Mouse (Mus musculus) brown adipose tissue, adult 24 weeks (tissue): ENCODE measurements around the gene Nfyb. TPM values are rescaled to one million over a fixed set of nuclear protein-coding genes. Genes with fewer than 3 reads are reported as not detected.

ENCODE experiments used
- H3K27ac ChIP-seq: fragments of 200-500 bp; replicated peaks from 2 replicates; pipeline ENCODE4 v1.5.1; 2012; ENCODE audit warnings: low read depth, mild to moderate bottlenecking, low read length
- H3K4me1 ChIP-seq: fragments of 200-500 bp; 2 replicates; pipeline ENCODE4 v1.6.1; 2012; ENCODE audit warnings: low read length, mixed read lengths; ENCODE audit not compliant: control insufficient read depth, insufficient read depth, insufficient read length
- H3K4me3 ChIP-seq: fragments of 200-500 bp; 2 replicates; pipeline ENCODE4 v1.5.1; 2012; ENCODE audit warnings: low read depth, mild to moderate bottlenecking, low read length, moderate library complexity; ENCODE audit not compliant: insufficient read depth
- polyA plus RNA-seq: library from polyadenylated mRNA; stranded (reverse); fragments of >200 nt; gene quantifications from 2 replicates; pipeline ENCODE4 v1.2.4, GENCODE M21; 2012; ENCODE audit not compliant: missing spikeins, insufficient read depth, insufficient read length

The Nfyb gene
- polyA plus RNA-seq, 1 experiment: 10.9 TPM

- peaks cover 11% of the 10 kb centered on the region for H3K4me1 ChIP-seq
These were observed 925 bp downstream of the Nfyb start for GRCm38 (mm10) chr10:82762756-82763681.

DNA sequence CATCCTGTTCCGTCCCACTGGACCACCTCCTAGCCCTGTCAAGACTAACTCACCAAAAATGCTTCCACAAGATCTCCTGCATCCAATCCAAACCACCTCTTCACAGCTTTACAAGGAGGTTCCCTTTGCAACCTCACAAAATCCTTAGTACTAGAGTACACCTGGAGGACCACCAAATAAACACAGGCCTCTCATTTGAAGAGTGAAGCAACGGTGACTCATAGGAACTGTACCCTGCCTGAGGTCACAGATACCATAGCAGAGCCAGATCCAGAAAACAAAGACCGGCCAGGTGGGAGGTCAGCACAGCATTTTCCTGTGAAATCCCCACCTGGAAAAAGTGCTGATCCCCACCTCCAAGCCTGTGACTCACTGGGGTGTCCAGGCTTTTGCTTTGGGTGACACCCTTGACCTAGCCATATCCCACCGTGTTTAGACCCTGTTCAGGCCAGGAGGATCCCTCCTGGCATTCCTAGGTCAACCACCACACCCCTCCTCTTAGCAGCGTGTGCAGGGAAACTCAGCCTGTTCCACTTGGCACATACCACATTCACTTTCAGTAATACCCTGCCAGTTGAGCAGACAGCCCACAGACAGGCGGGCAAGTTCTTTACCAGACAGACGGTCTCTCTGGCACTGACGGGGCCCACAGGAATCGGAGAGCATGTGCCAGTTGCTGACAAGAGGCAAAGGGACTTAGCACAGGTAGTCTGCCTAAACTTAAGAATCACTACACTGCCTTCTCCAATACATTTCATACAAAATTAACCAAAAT is 2.7 kb downstream of the Nfyb start:
- H3K4me1 ChIP-seq: peaks cover 11% of the 10 kb centered on the region
- H3K4me3 ChIP-seq: no peak overlapping the region
- H3K27ac ChIP-seq: no peak overlapping the region

More at GRCm38 (mm10) chr10:82762756-82763681, 925 bp downstream of the Nfyb start:
- peak overlapping the region; percentile 20; the same call in 1 of the 2 replicates for H3K27ac ChIP-seq
- H3K4me3 ChIP-seq: peak overlapping the region; percentile 70

DNA sequence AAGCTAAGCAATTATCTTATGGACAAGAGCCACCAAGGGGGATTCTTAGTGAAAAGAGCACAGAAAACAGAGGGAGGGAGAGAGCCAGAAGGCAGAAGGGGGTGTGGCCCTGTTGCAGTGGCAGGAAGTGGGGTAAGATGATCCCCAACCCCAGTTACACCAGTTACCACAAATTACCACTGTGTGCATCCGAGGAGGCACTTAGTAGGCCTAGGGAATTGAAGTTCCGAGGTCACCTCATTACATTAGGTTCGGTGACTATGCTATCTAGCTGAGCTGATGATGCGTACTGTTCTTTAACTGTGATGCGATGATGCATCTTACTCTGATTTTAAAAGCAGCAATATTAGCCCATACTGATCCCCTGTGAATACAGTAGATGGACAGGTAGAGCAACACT is 4.2 kb downstream of the Nfyb start:
- no peak overlapping the region for H3K27ac ChIP-seq
- no peak overlapping the region for H3K4me3 ChIP-seq
- peaks cover 11% of the 10 kb centered on the region for H3K4me1 ChIP-seq

- Histone ChIP-seq H3K27ac (no peak overlapping the region), H3K4me3 (no peak overlapping the region), H3K4me1 (peaks cover 11% of the 10 kb centered on the region)
These were observed 5.1 kb downstream of the Nfyb start for GRCm38 (mm10) chr10:82758878-82759277.

GRCm38 (mm10) chr10:82758368-82758767 is 5.6 kb downstream of the Nfyb start:
- Histone ChIP-seq H3K4me1 (peaks cover 11% of the 10 kb centered on the region), H3K4me3 (no peak overlapping the region), H3K27ac (no peak overlapping the region)

DNA sequence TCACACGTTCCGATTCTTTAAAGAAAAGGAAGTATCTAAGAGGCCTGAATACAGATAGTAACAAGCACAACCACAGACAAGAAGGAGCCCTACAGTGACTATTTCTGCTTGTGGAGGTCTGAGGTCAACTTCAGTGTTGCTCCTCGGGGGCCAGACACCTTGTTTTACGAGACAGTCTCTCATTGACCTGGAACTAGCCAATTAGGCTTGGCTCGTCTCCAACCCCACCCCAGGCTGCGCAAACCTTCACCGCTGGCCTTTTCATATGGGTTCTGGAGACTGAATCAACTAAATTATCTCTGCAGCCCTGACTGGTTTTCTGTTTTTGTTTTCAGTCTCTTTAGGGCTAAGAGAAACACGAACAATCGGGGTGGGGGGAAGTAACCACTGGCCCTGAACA is 6.6 kb downstream of the Nfyb start:
- H3K4me3 ChIP-seq: no peak overlapping the region
- peaks cover 10% of the 10 kb centered on the region for H3K4me1 ChIP-seq
- no peak overlapping the region for H3K27ac ChIP-seq

DNA sequence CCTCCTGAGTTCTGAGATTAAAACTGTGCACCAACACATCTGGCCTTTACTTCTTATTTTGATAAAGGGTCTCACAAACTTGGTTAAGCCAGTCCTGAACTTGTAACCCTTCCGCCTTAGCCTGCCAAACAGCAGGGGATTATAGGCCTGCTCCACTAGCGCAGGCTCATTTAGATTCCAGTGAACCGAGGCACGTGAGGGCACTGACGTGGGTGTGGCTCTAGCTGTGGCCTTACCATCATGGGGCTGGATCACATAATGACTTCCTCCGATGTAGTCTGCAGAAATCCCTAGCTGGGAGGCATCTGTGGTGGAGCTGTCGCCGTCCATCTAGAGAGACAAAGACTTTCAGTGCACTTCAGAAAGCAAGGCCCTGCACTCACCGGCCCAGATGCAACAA is 7.5 kb downstream of the Nfyb start:
- H3K4me3 ChIP-seq: no peak overlapping the region
- peaks cover 6% of the 10 kb centered on the region for H3K4me1 ChIP-seq
- H3K27ac ChIP-seq: no peak overlapping the region

DNA sequence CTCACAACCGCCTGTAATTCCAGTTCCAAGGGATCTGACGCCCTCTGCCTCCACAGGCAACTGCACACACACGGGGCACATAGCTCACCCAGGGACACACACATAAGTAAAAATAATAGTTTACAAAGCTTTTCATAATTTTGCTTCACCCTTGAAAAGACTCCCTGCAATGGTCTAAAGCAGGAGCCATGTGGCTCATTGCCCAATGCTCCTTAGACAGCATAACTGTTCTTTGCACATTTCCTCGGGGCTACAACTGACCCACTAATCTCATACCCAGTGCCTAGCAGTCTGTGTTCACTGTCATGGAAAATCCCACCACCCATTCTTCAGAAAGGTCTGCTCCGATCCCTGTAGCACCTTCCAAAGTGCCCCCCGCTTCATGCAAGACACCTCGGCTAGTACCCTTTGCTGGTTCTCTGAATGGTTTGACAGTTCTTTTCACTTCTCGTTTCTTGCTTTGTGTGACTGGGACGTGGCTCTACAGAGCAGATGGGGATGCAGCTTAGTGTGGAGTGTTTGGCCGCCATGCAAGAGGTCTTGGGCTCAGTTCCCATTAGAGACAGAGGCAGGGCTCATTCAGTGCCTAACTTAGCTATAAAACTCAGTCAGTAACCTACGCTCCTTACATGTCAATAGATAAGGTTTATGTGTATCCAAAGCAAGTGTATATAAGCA is 8.6 kb downstream of the Nfyb start:
- H3K4me1 ChIP-seq: no peaks in the 10 kb centered on the region
- no peak overlapping the region for H3K27ac ChIP-seq
- no peak overlapping the region for H3K4me3 ChIP-seq

DNA sequence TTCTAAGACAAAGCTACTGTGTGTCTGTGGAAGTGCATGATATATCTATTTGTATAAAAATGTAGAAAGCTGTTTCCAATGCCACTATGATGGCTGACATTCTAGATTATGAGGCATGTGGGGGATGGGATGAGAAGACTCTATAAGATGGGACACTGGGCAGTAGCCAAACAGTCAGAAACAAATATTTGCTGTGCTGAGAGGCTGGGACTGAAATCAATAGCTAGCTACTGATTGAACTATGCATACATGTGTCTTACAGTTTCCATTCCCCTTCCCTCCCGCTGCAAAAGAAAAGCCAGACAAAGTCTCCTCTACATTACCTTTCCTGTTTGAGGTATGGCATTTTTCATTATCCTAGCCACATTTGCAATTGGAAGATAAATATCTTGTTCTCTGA is 9.3 kb downstream of the Nfyb start:
- no peak overlapping the region for H3K4me3 ChIP-seq
- no peaks in the 10 kb centered on the region for H3K4me1 ChIP-seq
- no peak overlapping the region for H3K27ac ChIP-seq

GRCm38 (mm10) chr10:82752921-82753320 is 11.0 kb downstream of the Nfyb start:
- no peak overlapping the region for H3K27ac ChIP-seq
- no peak overlapping the region for H3K4me3 ChIP-seq
- no peaks in the 10 kb centered on the region for H3K4me1 ChIP-seq

GRCm38 (mm10) chr10:82750778-82751177 is 13.2 kb downstream of the Nfyb start:
- Histone ChIP-seq H3K27ac (no peak overlapping the region), H3K4me3 (no peak overlapping the region), H3K4me1 (no peaks in the 10 kb centered on the region)

DNA sequence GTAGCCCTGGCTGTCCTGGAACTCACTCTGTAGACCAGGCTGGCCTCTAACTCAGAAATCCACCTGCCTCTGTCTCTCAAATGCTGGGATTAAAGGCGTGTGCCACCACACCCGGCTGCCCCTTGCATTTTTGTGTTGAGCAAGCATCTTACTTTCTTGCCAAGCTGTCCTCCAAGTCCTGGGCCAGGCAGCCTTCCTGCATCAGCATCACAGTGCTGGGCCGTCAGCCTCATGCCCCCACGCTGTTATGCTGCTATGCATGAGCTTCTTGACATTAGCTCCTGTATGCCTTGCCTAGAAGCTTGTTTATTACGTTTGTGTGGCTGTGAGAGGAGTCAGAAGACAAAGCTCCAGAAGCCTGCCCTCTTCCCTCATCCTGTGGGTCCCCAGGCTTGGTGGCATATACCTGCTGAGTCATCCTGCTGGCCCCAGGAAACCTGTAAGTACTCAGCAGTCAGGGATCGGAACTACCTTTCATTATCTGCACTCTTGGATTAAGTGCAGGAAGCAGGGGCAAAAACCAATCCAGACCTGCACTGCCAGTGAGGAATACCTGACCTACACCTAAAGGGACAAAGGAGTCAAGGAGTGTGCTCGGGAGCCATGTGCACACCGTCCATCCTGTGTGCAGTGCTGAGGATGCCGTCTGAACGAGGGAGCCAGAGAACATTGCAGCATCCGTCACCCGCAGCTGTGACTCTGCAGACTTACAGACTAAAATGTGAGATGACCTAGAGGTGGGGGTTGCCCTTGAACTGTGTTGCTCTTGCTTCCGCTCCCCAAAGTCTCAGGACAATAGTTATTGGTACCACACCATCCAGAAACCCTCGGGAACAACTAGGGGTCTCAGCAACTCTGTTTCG is 16.7 kb downstream of the Nfyb start:
- H3K27ac ChIP-seq: no peak overlapping the region
- H3K4me1 ChIP-seq: no peaks in the 10 kb centered on the region
- no peak overlapping the region for H3K4me3 ChIP-seq

- Histone ChIP-seq H3K4me3 (no peak overlapping the region), H3K27ac (no peak overlapping the region), H3K4me1 (no peaks in the 10 kb centered on the region)
These were observed 18.6 kb downstream of the Nfyb start for GRCm38 (mm10) chr10:82745301-82745700.

- no peaks in the 10 kb centered on the region for H3K4me1 ChIP-seq
- no peak overlapping the region for H3K27ac ChIP-seq
- H3K4me3 ChIP-seq: no peak overlapping the region
These were observed 19.6 kb downstream of the Nfyb start for GRCm38 (mm10) chr10:82744296-82744695.
